Mouse (Mus musculus): Measurements from ENCODE around the gene Gm49661.
A peak's percentile ranks its signal among the peaks of the same experiment; 100 is the strongest.

GRCm38 (mm10) chr8:84997649-84998295 lies 28.5 kb upstream of the Gm49661 start:
- TF ChIP-seq POLR2A (IDR thresholded peaks at IDR 0.05; ENCODE audit: borderline replicate concordance, low read depth, low read length) (no peak), CTCF (IDR thresholded peaks at IDR 0.05; ENCODE audit: low read depth, low read length) (peak; percentile 43; the same call in 1 of the 2 replicates)

Measured in bone marrow macrophage, adult 2 months (primary cell).